Mouse (Mus musculus): ENCODE results near the gene Nav2. TPM values are rescaled to one million over a fixed set of nuclear protein-coding genes. Genes with fewer than 3 reads are reported as not detected.

Nav2 gene
- polyA plus RNA-seq, 1 experiment, result 1.3 TPM

GRCm38 (mm10) chr7:48982573-48982972 is 74.1 kb downstream of the Nav2 start:
- no peaks in the 10 kb centered on the region for H3K4me1 ChIP-seq
- H3K27me3 ChIP-seq (replicated peaks), result peaks cover 25% of the 10 kb centered on the region
- TF ChIP-seq GATA1 (IDR thresholded peaks at IDR 0.05; ENCODE audit: borderline replicate concordance, low read length) (no peak), FLI1 (IDR thresholded peaks at IDR 0.05; ENCODE audit: low read length) (no peak)
- no peak overlapping the region for H3K4me3 ChIP-seq (replicated peaks)
- no peaks in the 10 kb centered on the region for H3K9me3 ChIP-seq
- no peaks in the 10 kb centered on the region for H3K36me3 ChIP-seq (replicated peaks; ENCODE audit: low read length)

GRCm38 (mm10) chr7:48991911-48992552 is 83.5 kb downstream of the Nav2 start:
- Histone ChIP-seq H3K4me1 (0 out of 2 replicates have a peak, but pooled peaks cover 4% of the 10 kb centered on the region), H3K36me3 (replicated peaks; ENCODE audit: low read length) (no peaks in the 10 kb centered on the region), H3K4me3 (replicated peaks) (no peak overlapping the region), H3K9me3 (no peaks in the 10 kb centered on the region), H3K27me3 (replicated peaks) (peaks cover 60% of the 10 kb centered on the region)
- TF ChIP-seq GATA1 (IDR thresholded peaks at IDR 0.05; ENCODE audit: borderline replicate concordance, low read length) (no peak), FLI1 (IDR thresholded peaks at IDR 0.05; ENCODE audit: low read length) (no peak)

- Histone ChIP-seq H3K4me1 (0 out of 2 replicates have a peak, but pooled peaks cover 4% of the 10 kb centered on the region), H3K9me3 (no peaks in the 10 kb centered on the region), H3K36me3 (replicated peaks; ENCODE audit: low read length) (no peaks in the 10 kb centered on the region), H3K27me3 (replicated peaks) (peaks cover 63% of the 10 kb centered on the region), H3K4me3 (replicated peaks) (no peak overlapping the region)
- TF ChIP-seq GATA1 (IDR thresholded peaks at IDR 0.05; ENCODE audit: borderline replicate concordance, low read length) (no peak), FLI1 (IDR thresholded peaks at IDR 0.05; ENCODE audit: low read length) (no peak)
These were observed 86.7 kb downstream of the Nav2 start for GRCm38 (mm10) chr7:48995171-48995570.

- Histone ChIP-seq H3K36me3 (replicated peaks; ENCODE audit: low read length) (no peaks in the 10 kb centered on the region), H3K4me1 (0 out of 2 replicates have a peak, but pooled peaks cover 4% of the 10 kb centered on the region), H3K9me3 (no peaks in the 10 kb centered on the region), H3K27me3 (replicated peaks) (peaks cover 63% of the 10 kb centered on the region), H3K4me3 (replicated peaks) (no peak overlapping the region)
- TF ChIP-seq FLI1 (IDR thresholded peaks at IDR 0.05; ENCODE audit: low read length), result no peak
- TF ChIP-seq GATA1 (IDR thresholded peaks at IDR 0.05; ENCODE audit: borderline replicate concordance, low read length), result no peak
These were observed 87.2 kb downstream of the Nav2 start for GRCm38 (mm10) chr7:48995701-48996100.

- H3K9me3 ChIP-seq, result no peaks in the 10 kb centered on the region
- 0 out of 2 replicates have a peak, but pooled peaks cover 3% of the 10 kb centered on the region for H3K4me1 ChIP-seq
- no peak overlapping the region for H3K4me3 ChIP-seq (replicated peaks)
- no peaks in the 10 kb centered on the region for H3K36me3 ChIP-seq (replicated peaks; ENCODE audit: low read length)
- no peak for TF ChIP-seq GATA1 (IDR thresholded peaks at IDR 0.05; ENCODE audit: borderline replicate concordance, low read length)
- TF ChIP-seq FLI1 (IDR thresholded peaks at IDR 0.05; ENCODE audit: low read length), result no peak
- peaks cover 62% of the 10 kb centered on the region for H3K27me3 ChIP-seq (replicated peaks)
These were observed 88.3 kb downstream of the Nav2 start for GRCm38 (mm10) chr7:48996829-48997228.

GRCm38 (mm10) chr7:48998097-48998496 is 89.6 kb downstream of the Nav2 start:
- Histone ChIP-seq H3K9me3 (no peaks in the 10 kb centered on the region), H3K4me1 (no peaks in the 10 kb centered on the region), H3K4me3 (replicated peaks) (no peak overlapping the region), H3K27me3 (replicated peaks) (peaks cover 57% of the 10 kb centered on the region), H3K36me3 (replicated peaks; ENCODE audit: low read length) (no peaks in the 10 kb centered on the region)
- no peak for TF ChIP-seq FLI1 (IDR thresholded peaks at IDR 0.05; ENCODE audit: low read length)
- TF ChIP-seq GATA1 (IDR thresholded peaks at IDR 0.05; ENCODE audit: borderline replicate concordance, low read length), result no peak

- H3K36me3 ChIP-seq (replicated peaks; ENCODE audit: low read length), result no peaks in the 10 kb centered on the region
- no peak for TF ChIP-seq GATA1 (IDR thresholded peaks at IDR 0.05; ENCODE audit: borderline replicate concordance, low read length)
- no peak overlapping the region for H3K4me3 ChIP-seq (replicated peaks)
- no peaks in the 10 kb centered on the region for H3K4me1 ChIP-seq
- no peaks in the 10 kb centered on the region for H3K9me3 ChIP-seq
- peaks cover 53% of the 10 kb centered on the region for H3K27me3 ChIP-seq (replicated peaks)
These were observed 90.1 kb downstream of the Nav2 start for GRCm38 (mm10) chr7:48998595-48998994.

GRCm38 (mm10) chr7:49000816-49001215 is 92.3 kb downstream of the Nav2 start:
- Histone ChIP-seq H3K4me3 (replicated peaks) (no peak overlapping the region), H3K4me1 (no peaks in the 10 kb centered on the region), H3K9me3 (no peaks in the 10 kb centered on the region), H3K36me3 (replicated peaks; ENCODE audit: low read length) (no peaks in the 10 kb centered on the region), H3K27me3 (replicated peaks) (peaks cover 39% of the 10 kb centered on the region)
- TF ChIP-seq GATA1 (IDR thresholded peaks at IDR 0.05; ENCODE audit: borderline replicate concordance, low read length), result no peak
- TF ChIP-seq FLI1 (IDR thresholded peaks at IDR 0.05; ENCODE audit: low read length), result no peak

GRCm38 (mm10) chr7:49004402-49004801 is 95.9 kb downstream of the Nav2 start:
- peaks cover 24% of the 10 kb centered on the region for H3K27me3 ChIP-seq (replicated peaks)
- no peaks in the 10 kb centered on the region for H3K9me3 ChIP-seq
- no peak overlapping the region for H3K4me3 ChIP-seq (replicated peaks)

GRCm38 (mm10) chr7:49006886-49007285 is 98.4 kb downstream of the Nav2 start:
- no peak overlapping the region for H3K4me3 ChIP-seq (replicated peaks)
- H3K9me3 ChIP-seq, result no peaks in the 10 kb centered on the region
- TF ChIP-seq GATA1 (IDR thresholded peaks at IDR 0.05; ENCODE audit: borderline replicate concordance, low read length), result no peak
- TF ChIP-seq FLI1 (IDR thresholded peaks at IDR 0.05; ENCODE audit: low read length), result no peak
- no peaks in the 10 kb centered on the region for H3K36me3 ChIP-seq (replicated peaks; ENCODE audit: low read length)
- peaks cover 14% of the 10 kb centered on the region for H3K27me3 ChIP-seq (replicated peaks)
- no peaks in the 10 kb centered on the region for H3K4me1 ChIP-seq

More at GRCm38 (mm10) chr7:49004402-49004801, 95.9 kb downstream of the Nav2 start:
- Histone ChIP-seq H3K4me1 (no peaks in the 10 kb centered on the region), H3K36me3 (replicated peaks; ENCODE audit: low read length) (no peaks in the 10 kb centered on the region)
- TF ChIP-seq FLI1 (IDR thresholded peaks at IDR 0.05; ENCODE audit: low read length) (no peak), GATA1 (IDR thresholded peaks at IDR 0.05; ENCODE audit: borderline replicate concordance, low read length) (no peak)
